Mouse (Mus musculus) intestine, embryonic 16.5 days (tissue): Measurements from ENCODE around the gene Zim1. TPM values are rescaled to one million over a fixed set of nuclear protein-coding genes. Genes with fewer than 3 reads are reported as not detected.

Experiments
- ATAC-seq: fragments of 200-750 bp; cut with Nextera tagmentation; 2 replicates; pipeline ENCODE4 v1.8.0; 2017; ENCODE audit warnings: moderate TSS enrichment, moderate library complexity
- H3K27ac ChIP-seq: fragments of 300-500 bp; sonication (generic); 2 replicates; pipeline ENCODE4 v1.5.1; 2014; ENCODE audit warnings: mild to moderate bottlenecking, low read length
- H3K27me3 ChIP-seq: fragments of 300-500 bp; sonication (generic); replicated peaks from 2 replicates; pipeline ENCODE4 v1.6.1; 2014; ENCODE audit warnings: low read length, control low read depth, mixed read lengths; ENCODE audit not compliant: control insufficient read depth, insufficient read depth
- H3K36me3 ChIP-seq: fragments of 300-500 bp; sonication (generic); 2 replicates; pipeline ENCODE4 v1.6.1; 2014; ENCODE audit warnings: low read length, control low read depth; ENCODE audit not compliant: control insufficient read depth, insufficient read depth
- H3K4me1 ChIP-seq: fragments of 300-500 bp; sonication (generic); 2 replicates; pipeline ENCODE4 v1.6.1; 2014; ENCODE audit warnings: low read length, control low read depth, mixed read lengths; ENCODE audit not compliant: control insufficient read depth, insufficient read depth
- H3K4me2 ChIP-seq: fragments of 300-500 bp; sonication (generic); 2 replicates; pipeline ENCODE4 v1.6.1; 2014; ENCODE audit warnings: low read depth, low read length, control low read depth
- H3K4me3 ChIP-seq: fragments of 300-500 bp; sonication (generic); 2 replicates; pipeline ENCODE4 v1.5.1; 2014; ENCODE audit warnings: mild to moderate bottlenecking, low read length
- H3K9ac ChIP-seq: fragments of 300-500 bp; sonication (generic); 2 replicates; pipeline ENCODE4 v1.6.1; 2014; ENCODE audit warnings: low read depth, low read length
- H3K9me3 ChIP-seq: fragments of 300-500 bp; sonication (generic); 2 replicates; pipeline ENCODE4 v1.6.1; 2016; ENCODE audit warnings: low read length, control low read depth; ENCODE audit not compliant: control insufficient read depth
- WGBS: fragments of 180-500 bp; shearing (Covaris S2); extraction: QIAGEN DNeasy Blood & Tissue Kit; methylation state at CpG from one replicate; pipeline ENCODE4 v1.1.7; 2014; 5-methylcytosine and 5-hydroxymethylcytosine counted together
- polyA plus RNA-seq: library from polyadenylated mRNA; unstranded; fragments of >200 nt; fragmentation: Nextera tagmentation; extraction: Ambion mirVana; gene quantifications from 2 replicates; pipeline ENCODE4 v1.2.1, GENCODE M21; 2015

The Zim1 gene
- polyA plus RNA-seq, 1 experiment from 2014 or later = 3.0 TPM

GRCm38 (mm10) chr7:6728263-6728931 lies 32.1 kb upstream of the Zim1 start:
- Histone ChIP-seq H3K4me3 (peak overlapping the region; percentile 59), H3K4me1 (no peaks in the 10 kb centered on the region), H3K9me3 (peaks cover 26% of the 10 kb centered on the region), H3K9ac (peak overlapping the region; percentile 38; the same call in 1 of the 2 replicates), H3K36me3 (no peaks in the 10 kb centered on the region), H3K27me3 (no peaks in the 10 kb centered on the region), H3K27ac (peak overlapping the region; percentile 92), H3K4me2 (peak overlapping the region; percentile 47)
- WGBS = 40% methylated on average over 19 of the region's 19 CpGs
- ATAC-seq = peak; percentile 85

- Histone ChIP-seq H3K36me3 (no peaks in the 10 kb centered on the region), H3K4me1 (no peaks in the 10 kb centered on the region), H3K4me2 (peak overlapping the region; percentile 47), H3K27ac (peak overlapping the region; percentile 86), H3K9me3 (peaks cover 26% of the 10 kb centered on the region), H3K4me3 (peak overlapping the region; percentile 59), H3K9ac (peak overlapping the region; percentile 38; the same call in 1 of the 2 replicates), H3K27me3 (no peaks in the 10 kb centered on the region)
- ATAC-seq = peak; percentile 64
- 55% methylated on average over 19 of the region's 19 CpGs for WGBS
Measured at GRCm38 (mm10) chr7:6727351-6728121, 31.3 kb upstream of the Zim1 start.

- Histone ChIP-seq H3K4me1 (no peaks in the 10 kb centered on the region), H3K36me3 (peaks cover 9% of the 10 kb centered on the region)
- 92% methylated on average over 15 of the region's 15 CpGs for WGBS
Measured at GRCm38 (mm10) chr7:6709396-6709795, 13.1 kb upstream of the Zim1 start.

GRCm38 (mm10) chr7:6708451-6709180 lies 12.4 kb upstream of the Zim1 start:
- 87% methylated on average over 17 of the region's 17 CpGs for WGBS
- no peaks in the 10 kb centered on the region for H3K27me3 ChIP-seq
- ATAC-seq = no peak
- no peaks in the 10 kb centered on the region for H3K4me1 ChIP-seq
- H3K9ac ChIP-seq = no peak overlapping the region
- no peaks in the 10 kb centered on the region for H3K9me3 ChIP-seq
- H3K4me3 ChIP-seq = no peak overlapping the region
- H3K27ac ChIP-seq = no peak overlapping the region
- peaks cover 9% of the 10 kb centered on the region for H3K36me3 ChIP-seq
- H3K4me2 ChIP-seq = no peak overlapping the region

More at GRCm38 (mm10) chr7:6709396-6709795, 13.1 kb upstream of the Zim1 start:
- Histone ChIP-seq H3K4me2 (no peak overlapping the region), H3K9ac (no peak overlapping the region), H3K9me3 (no peaks in the 10 kb centered on the region), H3K27me3 (no peaks in the 10 kb centered on the region), H3K4me3 (no peak overlapping the region), H3K27ac (no peak overlapping the region)
- no peak for ATAC-seq

GRCm38 (mm10) chr7:6707416-6708015 lies 11.3 kb upstream of the Zim1 start:
- WGBS = 93% methylated on average over 23 of the region's 23 CpGs
- no peaks in the 10 kb centered on the region for H3K4me1 ChIP-seq
- ATAC-seq = no peak
- H3K4me3 ChIP-seq = no peak overlapping the region
- peaks cover 9% of the 10 kb centered on the region for H3K36me3 ChIP-seq
- no peaks in the 10 kb centered on the region for H3K27me3 ChIP-seq
- H3K27ac ChIP-seq = no peak overlapping the region
- H3K9me3 ChIP-seq = no peaks in the 10 kb centered on the region
- no peak overlapping the region for H3K4me2 ChIP-seq
- H3K9ac ChIP-seq = no peak overlapping the region

- no peak overlapping the region for H3K4me3 ChIP-seq
- WGBS = 82% methylated on average over 3 of the region's 3 CpGs
- no peak for ATAC-seq
- H3K36me3 ChIP-seq = no peaks in the 10 kb centered on the region
- H3K9me3 ChIP-seq = no peaks in the 10 kb centered on the region
- no peak overlapping the region for H3K9ac ChIP-seq
- no peaks in the 10 kb centered on the region for H3K4me1 ChIP-seq
- no peak overlapping the region for H3K27ac ChIP-seq
- no peaks in the 10 kb centered on the region for H3K27me3 ChIP-seq
- H3K4me2 ChIP-seq = no peak overlapping the region
Measured at GRCm38 (mm10) chr7:6699230-6699629, 3.0 kb upstream of the Zim1 start.

GRCm38 (mm10) chr7:6685511-6685910 lies 10.7 kb downstream of the Zim1 start:
- Histone ChIP-seq H3K27me3 (no peaks in the 10 kb centered on the region), H3K4me3 (no peak overlapping the region), H3K27ac (no peak overlapping the region), H3K4me2 (no peak overlapping the region), H3K36me3 (no peaks in the 10 kb centered on the region), H3K9ac (no peak overlapping the region), H3K9me3 (no peaks in the 10 kb centered on the region), H3K4me1 (no peaks in the 10 kb centered on the region)
- no peak for ATAC-seq
- WGBS = 94% methylated on average over 6 of the region's 6 CpGs

- no peaks in the 10 kb centered on the region for H3K9me3 ChIP-seq
- H3K4me1 ChIP-seq = no peaks in the 10 kb centered on the region; the same call in 1 of the 2 replicates
- H3K4me3 ChIP-seq = no peak overlapping the region
- H3K27me3 ChIP-seq = no peaks in the 10 kb centered on the region
- no peak overlapping the region for H3K9ac ChIP-seq
- H3K27ac ChIP-seq = no peak overlapping the region
- no peak overlapping the region for H3K4me2 ChIP-seq
- WGBS = 66% methylated on average over 3 of the region's 3 CpGs
- H3K36me3 ChIP-seq = no peaks in the 10 kb centered on the region
- ATAC-seq = no peak
Measured at GRCm38 (mm10) chr7:6666726-6667125, 29.5 kb downstream of the Zim1 start.

GRCm38 (mm10) chr7:6663430-6663829 lies 32.8 kb downstream of the Zim1 start:
- no peaks in the 10 kb centered on the region for H3K36me3 ChIP-seq
- ATAC-seq = no peak
- no peaks in the 10 kb centered on the region for H3K9me3 ChIP-seq
- H3K27ac ChIP-seq = no peak overlapping the region
- H3K9ac ChIP-seq = no peak overlapping the region
- 69% methylated on average over 7 of the region's 7 CpGs for WGBS
- H3K4me1 ChIP-seq = no peaks in the 10 kb centered on the region; the same call in 1 of the 2 replicates
- no peak overlapping the region for H3K4me2 ChIP-seq
- no peak overlapping the region for H3K4me3 ChIP-seq
- no peaks in the 10 kb centered on the region for H3K27me3 ChIP-seq
